Mouse (Mus musculus): ENCODE results near the gene Clstn2. TPM values are rescaled to one million over a fixed set of nuclear protein-coding genes. Genes with fewer than 3 reads are reported as not detected.

The Clstn2 gene
- polyA plus RNA-seq, 1 experiment from 2014 or later, result 0.82 TPM

GRCm38 (mm10) chr9:97966691-97967090 is 66.3 kb downstream of the Clstn2 start:
- Histone ChIP-seq H3K27me3 (ENCODE audit: control insufficient read depth, insufficient read depth, low read length) (no peaks in the 10 kb centered on the region), H3K4me3 (ENCODE audit: low read depth, low read length) (no peak overlapping the region), H3K9ac (ENCODE audit: low read length) (no peak overlapping the region), H3K4me1 (replicated peaks; ENCODE audit: control insufficient read depth, insufficient read depth) (no peaks in the 10 kb centered on the region), H3K27ac (replicated peaks) (no peak overlapping the region), H3K4me2 (replicated peaks; ENCODE audit: low read depth) (no peak overlapping the region), H3K9me3 (ENCODE audit: control insufficient read depth, low read length) (no peaks in the 10 kb centered on the region), H3K36me3 (ENCODE audit: control insufficient read depth, insufficient read depth, low read length) (no peaks in the 10 kb centered on the region)
- ATAC-seq (ENCODE audit: low FRiP score, low TSS enrichment) (no peak), DNase-seq (ENCODE audit: low spot score) (no peak)
- TF ChIP-seq EP300 (optimal IDR thresholded peaks at IDR 0.05) (no peak), CTCF (IDR thresholded peaks at IDR 0.05; ENCODE audit: low read depth) (no peak)
- WGBS, result 58% methylated on average over 4 of the region's 4 CpGs

- Histone ChIP-seq H3K27me3 (ENCODE audit: control insufficient read depth, insufficient read depth, low read length) (no peaks in the 10 kb centered on the region), H3K27ac (replicated peaks) (no peak overlapping the region), H3K9me3 (ENCODE audit: control insufficient read depth, low read length) (no peaks in the 10 kb centered on the region), H3K4me1 (replicated peaks; ENCODE audit: control insufficient read depth, insufficient read depth) (no peaks in the 10 kb centered on the region), H3K36me3 (ENCODE audit: control insufficient read depth, insufficient read depth, low read length) (no peaks in the 10 kb centered on the region), H3K4me3 (ENCODE audit: low read depth, low read length) (no peak overlapping the region), H3K4me2 (replicated peaks; ENCODE audit: low read depth) (no peak overlapping the region), H3K9ac (ENCODE audit: low read length) (no peak overlapping the region)
- ATAC-seq (ENCODE audit: low FRiP score, low TSS enrichment) (no peak), DNase-seq (ENCODE audit: low spot score) (no peak)
- TF ChIP-seq EP300 (optimal IDR thresholded peaks at IDR 0.05), result no peak
- no peak for TF ChIP-seq CTCF (IDR thresholded peaks at IDR 0.05; ENCODE audit: low read depth)
- 69% methylated on average over 8 of the region's 8 CpGs for WGBS
Observed at GRCm38 (mm10) chr9:97957508-97957907, 75.5 kb downstream of the Clstn2 start.

DNA sequence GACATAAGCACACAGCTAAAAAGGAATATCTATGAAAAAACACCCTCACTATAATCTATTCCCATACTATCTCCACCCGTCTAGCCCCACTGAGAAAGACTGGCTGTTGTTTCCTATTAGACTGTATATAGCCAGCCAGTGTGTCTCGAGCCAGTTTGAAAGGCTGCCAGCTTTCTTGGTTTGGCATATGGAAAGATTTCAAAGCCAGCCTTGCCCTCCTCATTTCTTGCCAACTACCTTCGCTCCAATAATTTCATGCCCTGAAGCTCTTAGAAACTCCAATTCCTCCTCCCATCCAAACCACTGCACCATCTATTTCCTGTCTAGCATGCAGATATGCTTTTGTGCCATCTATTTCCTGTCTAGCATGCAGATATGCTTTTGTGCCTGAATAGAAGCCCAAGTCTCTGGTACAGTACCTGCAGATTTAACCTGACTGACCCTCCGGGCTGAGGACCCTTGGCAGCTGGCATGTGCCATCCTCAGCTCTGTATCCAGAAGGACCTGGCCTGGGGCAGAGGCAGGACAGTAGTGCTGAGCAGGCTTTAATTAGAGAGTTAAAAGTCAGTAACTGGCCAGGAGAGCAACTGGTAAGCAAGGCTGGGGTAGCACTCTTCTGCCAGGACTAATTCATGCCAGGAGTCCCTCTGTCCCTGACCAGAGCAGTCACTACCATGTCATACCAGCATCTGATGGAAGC is 76.4 kb downstream of the Clstn2 start:
- WGBS, result 63% methylated on average over 4 of the region's 4 CpGs
- ATAC-seq (ENCODE audit: low FRiP score, low TSS enrichment) (no peak), DNase-seq (ENCODE audit: low spot score) (no peak)
- Histone ChIP-seq H3K4me2 (replicated peaks; ENCODE audit: low read depth) (no peak overlapping the region), H3K4me3 (ENCODE audit: low read depth, low read length) (no peak overlapping the region), H3K27me3 (ENCODE audit: control insufficient read depth, insufficient read depth, low read length) (no peaks in the 10 kb centered on the region), H3K36me3 (ENCODE audit: control insufficient read depth, insufficient read depth, low read length) (no peaks in the 10 kb centered on the region), H3K9ac (ENCODE audit: low read length) (no peak overlapping the region), H3K27ac (replicated peaks) (no peak overlapping the region), H3K9me3 (ENCODE audit: control insufficient read depth, low read length) (no peaks in the 10 kb centered on the region), H3K4me1 (replicated peaks; ENCODE audit: control insufficient read depth, insufficient read depth) (no peaks in the 10 kb centered on the region)
- no peak for TF ChIP-seq EP300 (optimal IDR thresholded peaks at IDR 0.05)
- no peak for TF ChIP-seq CTCF (IDR thresholded peaks at IDR 0.05; ENCODE audit: low read depth)

DNA sequence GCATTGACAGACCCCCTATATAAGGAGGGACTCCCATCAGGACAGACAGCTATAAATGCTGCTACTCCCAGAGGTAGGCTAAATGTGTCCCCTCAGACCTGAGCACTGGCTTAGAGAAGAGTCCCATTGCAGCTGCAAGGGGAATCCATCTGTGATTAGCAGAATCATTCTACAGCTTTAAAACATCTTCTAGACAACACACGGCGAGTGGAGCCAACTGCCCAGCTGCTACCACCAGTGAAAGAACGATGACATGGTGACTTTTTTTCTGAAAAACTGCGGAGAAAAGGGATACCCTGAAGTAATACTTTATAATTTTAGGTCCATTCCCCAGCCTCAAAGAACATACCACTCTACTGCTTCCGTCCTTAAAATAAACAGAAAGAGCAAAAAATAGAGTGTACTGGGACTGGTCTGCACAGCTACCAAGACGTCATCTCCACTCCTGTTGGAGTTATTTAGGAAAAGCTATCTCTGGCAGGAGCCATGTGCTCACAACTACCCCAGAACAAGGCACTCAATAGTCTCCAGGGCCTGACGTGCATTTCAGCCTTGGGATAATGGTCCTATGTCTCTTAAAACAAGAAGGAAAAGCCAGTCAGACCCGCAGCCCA is 79.1 kb downstream of the Clstn2 start:
- H3K4me1 ChIP-seq (replicated peaks; ENCODE audit: control insufficient read depth, insufficient read depth), result no peaks in the 10 kb centered on the region
- no peak for TF ChIP-seq CTCF (IDR thresholded peaks at IDR 0.05; ENCODE audit: low read depth)
- no peak for TF ChIP-seq EP300 (optimal IDR thresholded peaks at IDR 0.05)
- ATAC-seq (ENCODE audit: low FRiP score, low TSS enrichment) (no peak), DNase-seq (ENCODE audit: low spot score) (no peak)
- H3K27me3 ChIP-seq (ENCODE audit: control insufficient read depth, insufficient read depth, low read length), result no peaks in the 10 kb centered on the region
- no peaks in the 10 kb centered on the region for H3K9me3 ChIP-seq (ENCODE audit: control insufficient read depth, low read length)
- H3K36me3 ChIP-seq (ENCODE audit: control insufficient read depth, insufficient read depth, low read length), result no peaks in the 10 kb centered on the region
- no peak overlapping the region for H3K27ac ChIP-seq (replicated peaks)
- 61% methylated on average over 8 of the region's 8 CpGs for WGBS
- no peak overlapping the region for H3K4me3 ChIP-seq (ENCODE audit: low read depth, low read length)
- H3K4me2 ChIP-seq (replicated peaks; ENCODE audit: low read depth), result no peak overlapping the region
- no peak overlapping the region for H3K9ac ChIP-seq (ENCODE audit: low read length)

- TF ChIP-seq EP300 (optimal IDR thresholded peaks at IDR 0.05) (no peak), CTCF (IDR thresholded peaks at IDR 0.05; ENCODE audit: low read depth) (no peak)
- H3K9me3 ChIP-seq (ENCODE audit: control insufficient read depth, low read length), result no peaks in the 10 kb centered on the region
- H3K27ac ChIP-seq (replicated peaks), result no peak overlapping the region
- H3K36me3 ChIP-seq (ENCODE audit: control insufficient read depth, insufficient read depth, low read length), result no peaks in the 10 kb centered on the region
- ATAC-seq (ENCODE audit: low FRiP score, low TSS enrichment), result no peak
- H3K9ac ChIP-seq (ENCODE audit: low read length), result no peak overlapping the region
- no peak overlapping the region for H3K4me2 ChIP-seq (replicated peaks; ENCODE audit: low read depth)
- H3K4me3 ChIP-seq (ENCODE audit: low read depth, low read length), result no peak overlapping the region
- WGBS, result 45% methylated on average over 6 of the region's 6 CpGs
- no peaks in the 10 kb centered on the region for H3K27me3 ChIP-seq (ENCODE audit: control insufficient read depth, insufficient read depth, low read length)
- DNase-seq (ENCODE audit: low spot score), result no peak
- no peaks in the 10 kb centered on the region for H3K4me1 ChIP-seq (replicated peaks; ENCODE audit: control insufficient read depth, insufficient read depth)
Observed at GRCm38 (mm10) chr9:97950378-97951006, 82.5 kb downstream of the Clstn2 start.

DNA sequence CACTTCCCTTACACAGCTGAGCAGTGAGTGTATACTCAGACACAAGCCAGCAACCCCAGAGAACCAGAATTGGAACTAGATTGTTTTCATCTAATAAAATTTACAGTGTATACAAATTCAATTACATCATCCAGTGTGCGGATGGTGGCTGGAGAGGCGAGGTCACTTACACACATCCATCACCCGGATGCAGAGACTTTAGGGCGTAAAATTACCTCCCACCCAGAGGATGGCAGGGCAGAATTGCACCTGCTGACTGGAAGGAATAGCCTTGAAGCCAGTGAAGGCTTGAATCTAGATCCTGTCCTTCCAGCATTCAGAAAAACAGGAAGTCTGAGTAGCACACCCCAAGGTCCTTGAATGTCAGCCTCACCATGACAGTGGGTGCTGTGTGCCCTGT is 113.7 kb downstream of the Clstn2 start:
- no peak overlapping the region for H3K4me2 ChIP-seq (replicated peaks; ENCODE audit: low read depth)
- ATAC-seq (ENCODE audit: low FRiP score, low TSS enrichment) (no peak), DNase-seq (ENCODE audit: low spot score) (no peak)
- no peak overlapping the region for H3K4me3 ChIP-seq (ENCODE audit: low read depth, low read length)
- no peaks in the 10 kb centered on the region for H3K27me3 ChIP-seq (ENCODE audit: control insufficient read depth, insufficient read depth, low read length)
- H3K4me1 ChIP-seq (replicated peaks; ENCODE audit: control insufficient read depth, insufficient read depth), result no peaks in the 10 kb centered on the region
- no peaks in the 10 kb centered on the region for H3K9me3 ChIP-seq (ENCODE audit: control insufficient read depth, low read length)
- WGBS, result 47% methylated on average over 4 of the region's 4 CpGs
- no peaks in the 10 kb centered on the region for H3K36me3 ChIP-seq (ENCODE audit: control insufficient read depth, insufficient read depth, low read length)
- TF ChIP-seq CTCF (IDR thresholded peaks at IDR 0.05; ENCODE audit: low read depth) (no peak), EP300 (optimal IDR thresholded peaks at IDR 0.05) (no peak)
- no peak overlapping the region for H3K9ac ChIP-seq (ENCODE audit: low read length)
- H3K27ac ChIP-seq (replicated peaks), result no peak overlapping the region

All from stomach, postnatal 0 days (tissue).